Mouse (Mus musculus): ENCODE measurements at regions not wholly inside any gene's neighbourhood (a gene's known extent, or its start where the extent isn't known, plus 50 kb on each side); places are given as distances from the start of the nearest gene placed in this dataset.

DNA sequence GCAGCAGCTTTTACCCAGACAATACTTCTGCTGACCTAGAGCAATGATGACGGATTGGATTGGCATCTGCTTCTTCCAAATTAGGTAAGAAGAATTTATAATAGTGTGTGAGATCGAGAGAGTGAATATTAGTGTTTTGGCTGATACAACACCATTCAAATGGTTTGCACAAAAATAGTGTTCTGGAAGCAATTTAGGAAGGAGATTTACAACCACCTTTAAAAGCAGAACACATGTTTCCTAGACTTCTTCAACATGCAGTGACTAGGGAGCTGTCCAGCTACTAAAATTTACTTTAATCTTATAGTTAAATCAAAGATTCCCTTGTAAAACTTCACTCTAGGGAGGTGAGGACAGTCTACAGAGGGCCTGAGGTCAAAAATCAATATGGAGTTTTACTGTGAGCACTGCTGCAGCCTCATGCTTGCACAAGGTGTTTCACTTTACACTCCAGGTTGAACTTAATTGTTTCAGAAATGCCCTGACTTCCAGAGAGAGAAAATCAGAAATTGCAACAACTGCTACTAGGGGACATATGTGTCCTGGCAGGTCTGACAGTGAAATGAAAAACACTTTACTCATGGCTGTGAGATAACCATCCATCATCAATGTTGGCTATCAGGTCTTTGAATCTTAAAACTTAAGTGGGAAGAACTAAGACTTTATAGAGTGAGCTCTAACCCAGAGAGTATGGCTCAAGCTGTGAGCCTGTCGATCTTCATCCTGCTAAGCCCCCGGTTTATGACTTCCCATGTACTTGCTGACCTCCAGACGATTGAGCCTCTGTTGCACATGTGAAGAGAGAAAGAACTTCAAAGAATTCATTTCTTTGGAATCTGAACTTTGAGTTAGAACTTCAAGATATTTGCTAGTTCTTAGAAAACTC lies 657.6 kb upstream of the Fat3 start:
- no peak for ATAC-seq (replicated peaks)
- no peaks in the 10 kb centered on the region for H3K36me3 ChIP-seq
- no peaks in the 10 kb centered on the region for H3K4me1 ChIP-seq
- no peak overlapping the region for H3K27ac ChIP-seq (replicated peaks)
- no peak overlapping the region for H3K9ac ChIP-seq (replicated peaks)
- WGBS: 77% methylated on average over 5 of the region's 5 CpGs
- H3K27me3 ChIP-seq: no peaks in the 10 kb centered on the region
- H3K9me3 ChIP-seq: no peaks in the 10 kb centered on the region
- H3K4me3 ChIP-seq: no peak overlapping the region
- H3K4me2 ChIP-seq (replicated peaks): no peak overlapping the region

DNA sequence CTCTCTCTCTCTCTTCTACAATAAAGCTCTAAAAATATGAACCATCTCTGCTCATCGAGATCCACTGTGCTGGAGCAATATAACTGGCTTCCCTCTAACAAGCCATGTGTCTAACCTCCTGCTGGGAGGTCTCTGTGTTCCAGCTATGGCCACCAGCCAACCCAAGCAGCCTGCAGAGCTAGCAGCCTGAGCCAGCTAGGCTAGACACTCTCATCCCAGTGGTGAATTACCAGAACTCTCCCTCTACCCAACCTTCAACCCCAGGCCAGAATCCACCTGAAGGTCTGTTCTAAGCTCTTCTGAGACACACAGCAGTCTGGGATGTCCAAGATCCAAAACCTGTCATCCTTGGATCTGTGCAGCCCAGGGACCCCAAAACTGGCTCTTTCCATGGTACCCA lies 651.3 kb upstream of the Fat3 start:
- WGBS: 66% methylated on average over 1 of the region's 1 CpGs
- H3K4me3 ChIP-seq: no peak overlapping the region
- H3K27ac ChIP-seq (replicated peaks): no peak overlapping the region
- H3K27me3 ChIP-seq: no peaks in the 10 kb centered on the region
- ATAC-seq (replicated peaks): no peak
- no peaks in the 10 kb centered on the region for H3K36me3 ChIP-seq
- no peak overlapping the region for H3K4me2 ChIP-seq (replicated peaks)
- no peaks in the 10 kb centered on the region for H3K9me3 ChIP-seq
- no peaks in the 10 kb centered on the region for H3K4me1 ChIP-seq
- no peak overlapping the region for H3K9ac ChIP-seq (replicated peaks)

DNA sequence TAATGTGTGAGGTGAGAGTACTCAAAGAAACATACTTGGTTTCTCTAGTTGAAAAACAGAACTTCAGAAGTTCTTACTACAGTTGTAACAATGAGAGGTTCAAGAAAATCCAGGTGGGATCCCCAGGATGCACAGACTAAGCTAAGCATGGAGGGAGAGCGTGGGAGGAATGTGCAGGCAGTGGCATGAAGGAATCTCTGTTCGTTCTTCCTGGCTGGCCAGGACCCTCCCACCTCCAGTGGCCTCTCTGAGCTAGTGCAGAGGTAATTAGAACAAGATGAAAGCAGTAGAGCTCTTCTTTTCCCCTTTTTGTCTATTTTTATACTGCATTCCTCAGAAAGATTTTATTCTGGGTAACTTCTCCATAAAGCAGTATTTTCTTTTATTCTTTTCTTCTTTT lies 648.3 kb upstream of the Fat3 start:
- ATAC-seq (replicated peaks): no peak
- no peak overlapping the region for H3K4me2 ChIP-seq (replicated peaks)
- 86% methylated on average over 2 of the region's 2 CpGs for WGBS
- H3K4me3 ChIP-seq: no peak overlapping the region
- no peak overlapping the region for H3K27ac ChIP-seq (replicated peaks)
- H3K4me1 ChIP-seq: no peaks in the 10 kb centered on the region
- no peaks in the 10 kb centered on the region for H3K27me3 ChIP-seq
- H3K9ac ChIP-seq (replicated peaks): no peak overlapping the region
- no peaks in the 10 kb centered on the region for H3K9me3 ChIP-seq
- H3K36me3 ChIP-seq: no peaks in the 10 kb centered on the region
